Mouse (Mus musculus) heart, embryonic 11.5 days (tissue): Measurements from ENCODE around the gene Prdx2. TPM values are rescaled to one million over a fixed set of nuclear protein-coding genes. Genes with fewer than 3 reads are reported as not detected.
A peak's percentile ranks its signal among the peaks of the same experiment; 100 is the strongest.

Experiments
- ATAC-seq: fragments of 200-750 bp; cut with Nextera tagmentation; replicated peaks from 2 replicates; pipeline ENCODE4 v1.8.0; 2017; ENCODE audit warnings: moderate library complexity; ENCODE audit not compliant: insufficient number of reproducible peaks, low FRiP score, low TSS enrichment
- H3K27ac ChIP-seq: fragments of 300-500 bp; sonication (generic); 2 replicates; pipeline ENCODE4 v1.5.1; 2014; ENCODE audit warnings: mild to moderate bottlenecking, low read depth, low read length
- H3K27me3 ChIP-seq: fragments of 300-500 bp; sonication (generic); 2 replicates; pipeline ENCODE4 v1.6.1; 2014; ENCODE audit warnings: mild to moderate bottlenecking, low read length, mixed read lengths; ENCODE audit not compliant: control insufficient read depth, insufficient read depth
- H3K36me3 ChIP-seq: fragments of 300-500 bp; sonication (generic); 2 replicates; pipeline ENCODE4 v1.6.1; 2014; ENCODE audit warnings: mild to moderate bottlenecking, low read length, moderate library complexity, mixed read lengths; ENCODE audit not compliant: control insufficient read depth, insufficient read depth
- H3K4me1 ChIP-seq: fragments of 300-500 bp; sonication (generic); 2 replicates; pipeline ENCODE4 v1.6.1; 2014; ENCODE audit warnings: low read length; ENCODE audit not compliant: control insufficient read depth, insufficient read depth
- H3K4me2 ChIP-seq: fragments of 300-500 bp; sonication (generic); 2 replicates; pipeline ENCODE4 v1.6.1; 2014; ENCODE audit warnings: mild to moderate bottlenecking, moderate library complexity
- H3K4me3 ChIP-seq: fragments of 300-500 bp; sonication (generic); 2 replicates; pipeline ENCODE4 v1.5.1; 2014; ENCODE audit warnings: low read depth, low read length
- H3K9ac ChIP-seq: fragments of 300-500 bp; sonication (generic); 2 replicates; pipeline ENCODE4 v1.6.1; 2014; ENCODE audit warnings: mild to moderate bottlenecking, low read depth, low read length, moderate library complexity
- H3K9me3 ChIP-seq: fragments of 300-500 bp; sonication (generic); replicated peaks from 2 replicates; pipeline ENCODE4 v1.6.1; 2016; ENCODE audit warnings: low read length; ENCODE audit not compliant: control insufficient read depth
- WGBS: fragments of 180-500 bp; shearing (Covaris S2); extraction: QIAGEN DNeasy Blood & Tissue Kit; methylation state at CpG from one replicate; pipeline ENCODE4 v1.1.7; 2014; ENCODE audit not compliant: insufficient replicate concordance; 5-methylcytosine and 5-hydroxymethylcytosine counted together
- polyA plus RNA-seq: library from polyadenylated mRNA; unstranded; fragments of >200 nt; fragmentation: Nextera tagmentation; extraction: Ambion mirVana; gene quantifications from 2 replicates; pipeline ENCODE4 v1.2.1, GENCODE M21; 2014

Gene Prdx2
- polyA plus RNA-seq, 1 experiment from 2014 or later: 992 TPM

DNA sequence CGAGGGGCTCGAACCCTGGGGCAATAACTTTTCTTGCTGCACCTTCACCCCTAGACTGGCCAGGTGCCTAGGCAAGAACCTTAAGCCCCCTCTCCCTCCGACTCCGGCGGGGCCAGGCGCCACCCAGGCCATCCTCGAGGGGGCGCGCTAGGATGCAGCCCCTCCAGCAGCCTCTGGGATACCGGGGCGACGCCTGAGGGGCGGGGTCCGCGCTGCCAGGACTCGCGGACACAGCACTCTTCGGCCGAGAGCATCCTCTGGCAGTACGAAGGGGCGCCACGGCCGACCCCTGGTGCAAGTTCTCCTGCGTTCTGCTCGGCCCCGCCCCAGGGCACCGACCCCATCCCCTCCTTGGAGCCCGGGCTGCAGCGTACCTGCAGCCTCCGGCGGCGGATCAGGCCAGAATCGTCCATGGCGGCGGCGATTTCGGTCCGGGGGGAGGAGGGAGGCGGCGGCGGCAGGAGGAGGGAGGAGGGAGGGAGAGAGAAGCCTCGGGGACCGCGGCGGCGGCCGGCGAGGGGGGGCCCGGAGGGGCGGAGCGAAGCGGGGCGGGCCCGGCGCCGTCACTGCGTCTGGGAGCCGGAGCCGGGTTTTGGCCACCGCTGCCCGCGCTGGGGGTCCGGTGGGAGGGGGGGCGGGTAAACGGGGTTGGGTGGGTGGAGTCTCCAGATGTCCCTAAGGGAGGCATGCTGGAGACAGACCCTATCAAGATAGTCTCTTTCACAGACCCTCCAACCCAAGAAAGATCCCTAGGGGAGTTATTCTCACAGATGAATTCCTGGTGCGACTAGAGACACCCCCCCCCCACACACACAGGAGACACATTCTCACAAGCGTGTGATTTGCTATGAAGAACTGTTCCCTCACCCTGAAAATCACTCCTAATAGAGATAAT, 23.5 kb upstream of the Prdx2 start:
- peaks cover 4% of the 10 kb centered on the region; the same call in 1 of the 2 replicates for H3K4me1 ChIP-seq
- no peaks in the 10 kb centered on the region for H3K36me3 ChIP-seq
- no peak overlapping the region for H3K9ac ChIP-seq
- peak overlapping the region; percentile 75 for H3K4me2 ChIP-seq
- H3K4me3 ChIP-seq: peak overlapping the region; percentile 43
- H3K27me3 ChIP-seq: peaks cover 69% of the 10 kb centered on the region
- under 1% methylated on average over 47 of the region's 67 CpGs for WGBS
- H3K27ac ChIP-seq: no peak overlapping the region
- no peaks in the 10 kb centered on the region for H3K9me3 ChIP-seq
- 0 out of 2 replicates have a peak, but pooled peaks have one; percentile 29 for ATAC-seq

DNA sequence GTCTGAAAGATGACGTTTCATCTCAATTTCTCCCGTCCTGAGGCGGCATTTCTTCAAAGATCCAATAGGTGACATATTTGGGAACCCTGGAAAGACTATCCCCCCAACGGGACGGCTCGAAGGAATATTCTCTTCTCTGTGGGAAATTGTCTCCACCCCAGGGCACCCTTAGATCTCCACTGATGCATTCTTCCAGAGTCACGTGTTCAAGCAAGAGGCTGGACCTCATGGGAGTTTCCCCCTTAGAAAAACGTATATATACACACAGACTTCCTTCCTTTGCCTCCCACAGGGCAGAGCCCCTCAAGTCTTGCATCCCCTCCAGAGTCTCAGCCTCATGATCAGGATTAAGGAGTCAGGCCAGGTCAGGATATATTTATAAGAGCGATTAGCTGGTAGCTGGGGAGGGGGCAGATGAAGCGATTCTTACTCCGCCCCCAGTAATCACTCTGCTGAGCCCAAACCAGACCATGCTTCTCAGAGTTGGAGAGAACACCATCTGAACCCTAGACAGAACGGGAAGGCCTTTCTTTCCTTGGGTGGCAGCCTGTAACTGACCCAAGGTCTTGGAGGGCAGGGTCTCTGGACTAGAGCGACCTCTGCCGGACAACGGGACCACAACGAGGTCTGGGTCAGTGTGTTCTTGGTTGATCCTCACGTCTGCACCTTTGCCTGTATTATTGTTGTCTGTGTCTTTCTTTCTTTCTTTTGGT, 22.7 kb upstream of the Prdx2 start, which contains the start of gene Rtbdn:
Rtbdn (plus strand) TSS at position 464 of the 713 bp plus-strand sequence.
- H3K9ac ChIP-seq: no peak within 1 kb of the TSS
- H3K4me2 ChIP-seq: peak within 1 kb of the TSS; percentile 75
- peak within 1 kb of the TSS; percentile 43 for H3K4me3 ChIP-seq
- H3K27ac ChIP-seq: no peak within 1 kb of the TSS
- peaks cover 69% of the 10 kb centered on the region for H3K27me3 ChIP-seq
- peaks cover 4% of the 10 kb centered on the region; the same call in 1 of the 2 replicates for H3K4me1 ChIP-seq
- no peaks in the 10 kb centered on the region for H3K9me3 ChIP-seq
- H3K36me3 ChIP-seq: no peaks in the 10 kb centered on the region
- no peak for ATAC-seq
- 12% methylated on average over 17 of the region's 17 CpGs for WGBS

DNA sequence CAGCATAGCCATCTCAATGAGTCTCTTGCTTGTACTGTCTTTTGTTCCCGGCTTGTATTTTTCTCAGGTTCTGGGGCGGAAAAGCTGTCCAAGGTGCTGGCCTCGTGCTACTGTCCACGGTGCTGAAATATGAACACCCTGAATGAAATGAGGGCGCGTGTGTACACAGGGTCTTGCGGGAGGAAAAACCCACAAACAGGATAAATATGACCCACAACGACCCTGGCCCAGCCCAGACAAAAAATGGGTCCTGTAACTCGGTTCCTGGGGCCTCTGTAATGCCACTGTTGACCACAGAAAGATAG, 22.2 kb upstream of the Prdx2 start:
- Histone ChIP-seq H3K27me3 (peaks cover 69% of the 10 kb centered on the region), H3K36me3 (no peaks in the 10 kb centered on the region), H3K4me1 (peaks cover 4% of the 10 kb centered on the region; the same call in 1 of the 2 replicates), H3K9ac (no peak overlapping the region), H3K27ac (no peak overlapping the region), H3K9me3 (no peaks in the 10 kb centered on the region), H3K4me2 (no peak overlapping the region), H3K4me3 (no peak overlapping the region)
- 14% methylated on average over 9 of the region's 9 CpGs for WGBS
- ATAC-seq: no peak

DNA sequence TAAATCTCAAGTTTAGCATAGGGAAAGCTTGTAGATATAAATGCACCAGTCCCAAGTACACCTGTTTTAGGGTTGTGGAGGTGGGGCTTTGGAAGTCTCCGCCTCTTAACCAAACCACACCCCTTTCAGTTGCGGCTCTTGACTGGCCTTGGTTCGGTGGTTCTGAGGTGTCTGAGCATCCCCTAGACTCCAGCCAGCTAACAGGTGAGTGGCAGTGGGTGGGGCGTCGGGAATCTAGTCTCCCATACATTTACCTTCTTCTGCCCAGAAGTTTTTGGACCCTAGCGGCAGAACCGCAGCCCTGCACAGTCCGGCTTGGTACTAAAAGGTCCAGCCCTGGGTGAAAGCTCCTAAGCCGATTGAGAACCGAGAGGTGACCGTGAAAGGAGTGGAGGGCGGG, 19.6 kb upstream of the Prdx2 start:
- H3K4me2 ChIP-seq: no peak overlapping the region
- H3K9me3 ChIP-seq: no peaks in the 10 kb centered on the region
- no peak overlapping the region for H3K9ac ChIP-seq
- H3K4me1 ChIP-seq: peaks cover 9% of the 10 kb centered on the region; the same call in 1 of the 2 replicates
- H3K4me3 ChIP-seq: no peak overlapping the region
- no peak overlapping the region for H3K27ac ChIP-seq
- peaks cover 63% of the 10 kb centered on the region for H3K27me3 ChIP-seq
- WGBS: 17% methylated on average over 12 of the region's 12 CpGs
- H3K36me3 ChIP-seq: no peaks in the 10 kb centered on the region
- ATAC-seq: no peak

DNA sequence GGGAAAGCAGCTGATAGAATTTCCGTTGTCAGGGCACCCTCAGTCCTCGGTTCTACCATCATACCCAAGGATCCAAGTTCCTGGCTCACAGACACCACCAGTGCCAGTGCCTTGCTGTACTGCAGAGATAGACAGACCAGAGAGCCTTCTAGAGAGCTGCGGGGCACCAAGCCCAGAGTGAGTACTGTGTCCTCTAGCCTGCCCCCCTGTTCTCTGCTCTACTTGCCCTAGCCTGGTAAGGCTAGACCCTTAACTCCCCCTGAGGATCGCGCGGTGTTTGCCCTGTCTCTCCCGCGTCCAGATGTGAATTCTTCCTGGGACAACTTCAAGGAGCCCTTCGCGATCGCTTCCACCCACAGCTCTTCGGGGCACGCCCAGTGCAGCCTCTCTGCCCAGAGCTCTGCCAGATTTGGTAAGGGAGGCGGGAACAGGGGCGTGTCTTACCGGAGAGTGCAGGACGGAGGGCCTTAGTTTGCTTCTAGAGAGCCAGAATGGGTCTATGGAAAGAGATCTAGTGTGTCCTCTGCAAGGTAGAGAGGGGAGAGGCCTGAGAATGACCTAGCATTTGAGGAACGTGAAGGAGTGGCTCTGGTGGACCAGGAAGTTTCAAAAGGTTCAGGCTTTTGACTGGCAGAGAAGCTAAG, 16.7 kb upstream of the Prdx2 start:
- ATAC-seq: no peak
- Histone ChIP-seq H3K4me1 (0 out of 2 replicates have a peak, but pooled peaks cover 5% of the 10 kb centered on the region), H3K9me3 (no peaks in the 10 kb centered on the region), H3K36me3 (no peaks in the 10 kb centered on the region), H3K4me2 (peak overlapping the region; percentile 37; the same call in 1 of the 2 replicates), H3K4me3 (no peak overlapping the region), H3K27me3 (peaks cover 37% of the 10 kb centered on the region), H3K9ac (no peak overlapping the region), H3K27ac (no peak overlapping the region)
- WGBS: 5% methylated on average over 18 of the region's 18 CpGs

DNA sequence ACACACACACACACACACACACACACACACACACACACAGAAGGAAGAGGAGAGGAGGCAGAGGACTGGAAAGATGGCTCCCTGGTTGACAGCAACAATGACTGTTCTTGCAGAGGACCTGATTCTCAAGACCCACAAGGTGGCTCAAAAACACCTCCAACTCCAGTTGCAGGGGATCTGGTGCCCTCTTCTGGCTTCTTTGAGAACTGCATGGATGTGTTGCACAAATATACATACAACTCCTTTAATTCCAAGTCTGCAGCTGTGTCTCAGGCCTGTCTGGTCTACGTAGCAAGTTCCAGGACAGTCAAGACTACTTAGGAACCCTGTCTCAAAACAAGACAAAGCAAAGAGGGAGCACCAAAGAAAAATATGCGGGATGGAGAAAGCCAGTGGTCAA, 12.6 kb upstream of the Prdx2 start:
- Histone ChIP-seq H3K9ac (no peak overlapping the region), H3K4me3 (no peak overlapping the region), H3K27me3 (peaks cover 11% of the 10 kb centered on the region; the same call in 1 of the 2 replicates), H3K4me1 (0 out of 2 replicates have a peak, but pooled peaks cover 5% of the 10 kb centered on the region), H3K36me3 (peaks cover 7% of the 10 kb centered on the region), H3K4me2 (no peak overlapping the region), H3K27ac (no peak overlapping the region), H3K9me3 (no peaks in the 10 kb centered on the region)
- no peak for ATAC-seq
- WGBS: 52% methylated on average over 2 of the region's 2 CpGs

DNA sequence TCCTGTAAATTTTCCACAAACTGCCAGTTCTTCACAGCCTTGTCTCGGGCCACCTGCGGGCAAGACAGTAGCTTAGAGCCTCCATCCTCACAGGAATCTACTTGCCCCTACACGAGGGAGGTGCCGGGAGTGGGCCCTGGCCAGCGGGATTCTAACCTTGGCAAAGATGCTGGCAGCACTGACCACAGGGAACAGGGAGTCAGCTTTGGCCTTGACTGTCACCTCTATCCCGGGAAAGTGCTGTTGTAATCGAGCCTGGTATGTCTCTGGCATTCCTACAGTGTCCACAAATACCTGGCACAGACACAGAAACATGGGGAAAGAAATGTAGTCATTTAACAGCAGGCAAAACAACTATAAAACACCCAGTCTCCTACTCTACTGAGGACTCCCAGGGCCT, 9.6 kb upstream of the Prdx2 start:
- Histone ChIP-seq H3K27ac (no peak overlapping the region), H3K4me1 (no peaks in the 10 kb centered on the region), H3K36me3 (peaks cover 7% of the 10 kb centered on the region), H3K9ac (no peak overlapping the region), H3K27me3 (no peaks in the 10 kb centered on the region), H3K4me3 (no peak overlapping the region), H3K9me3 (no peaks in the 10 kb centered on the region), H3K4me2 (no peak overlapping the region)
- WGBS: 93% methylated on average over 7 of the region's 7 CpGs
- no peak for ATAC-seq

DNA sequence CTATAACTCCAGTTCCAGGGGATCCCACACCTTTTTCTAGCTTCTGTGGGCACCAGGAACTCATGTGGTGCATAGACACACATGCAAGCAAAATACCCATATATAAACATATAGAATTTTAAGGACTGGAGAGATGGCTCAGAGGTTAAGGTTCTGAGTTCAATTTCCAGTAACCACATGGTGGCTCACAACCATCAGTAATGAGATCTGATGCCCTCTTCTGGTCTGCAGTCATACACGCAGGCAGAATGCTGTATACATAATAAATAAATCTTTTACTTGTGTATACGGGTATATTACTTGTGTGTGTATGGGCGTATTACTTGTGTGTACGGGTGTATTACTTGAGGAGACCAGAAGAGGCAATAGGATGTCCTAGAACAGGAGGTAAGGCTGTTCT, 5.4 kb upstream of the Prdx2 start:
- ATAC-seq: no peak
- no peaks in the 10 kb centered on the region for H3K9me3 ChIP-seq
- no peak overlapping the region for H3K4me2 ChIP-seq
- H3K27ac ChIP-seq: no peak overlapping the region
- H3K9ac ChIP-seq: no peak overlapping the region
- 79% methylated on average over 4 of the region's 4 CpGs for WGBS
- H3K4me3 ChIP-seq: no peak overlapping the region
- peaks cover 18% of the 10 kb centered on the region for H3K4me1 ChIP-seq
- peaks cover 7% of the 10 kb centered on the region for H3K36me3 ChIP-seq
- no peaks in the 10 kb centered on the region for H3K27me3 ChIP-seq
